Mouse (Mus musculus) MEL (cell line): ENCODE measurements around the gene Atpaf1. TPM values are rescaled to one million over a fixed set of nuclear protein-coding genes. Genes with fewer than 3 reads are reported as not detected.

Experiments
- DNase-seq: peaks from one replicate; pipeline ENCODE4 v3.0.0; 2011; ENCODE audit warnings: low read depth, low spot score
- H3K27ac ChIP-seq: 2 replicates; pipeline ENCODE4 v1.5.1; 2012; ENCODE audit warnings: low read depth, mild to moderate bottlenecking, control low read depth, low read length, moderate library complexity; ENCODE audit not compliant: control insufficient read depth
- H3K27me3 ChIP-seq, 2 experiments: fragments of 150-350 bp in 1 of 2; sonication (generic) in 1 of 2; 2 replicates each; pipeline ENCODE4 v1.6.1; 2012; ENCODE audit warnings: low read length in 2 of 2, mild to moderate bottlenecking in 2 of 2, improper control_type of control experiment in 1 of 2, moderate library complexity in 1 of 2; ENCODE audit not compliant: insufficient read depth in 2 of 2, control insufficient read depth in 1 of 2
- H3K36me3 ChIP-seq, 2 experiments: 2 replicates each; pipeline ENCODE4 v1.6.1; 2012 to 2014; ENCODE audit warnings: low read length in 2 of 2, improper control_type of control experiment in 1 of 2, inconsistent platforms in 1 of 2, mild to moderate bottlenecking in 1 of 2; ENCODE audit not compliant: insufficient read depth in 2 of 2, control insufficient read depth in 1 of 2
- H3K4me1 ChIP-seq, 2 experiments: fragments of 150-350 bp in 1 of 2; sonication (generic) in 1 of 2; 2 replicates each; pipeline ENCODE4 v1.6.1; 2012; ENCODE audit warnings: low read length in 2 of 2, improper control_type of control experiment in 1 of 2, mild to moderate bottlenecking in 1 of 2; ENCODE audit not compliant: insufficient read depth in 2 of 2, control insufficient read depth in 1 of 2
- H3K4me3 ChIP-seq, 2 experiments: fragments of 150-350 bp in 1 of 2; sonication (generic) in 1 of 2; 2 replicates each; pipeline ENCODE4 v1.5.1; 2012; ENCODE audit warnings: low read depth in 2 of 2, low read length in 2 of 2, mild to moderate bottlenecking in 2 of 2, moderate library complexity in 2 of 2, control low read depth in 1 of 2, improper control_type of control experiment in 1 of 2; ENCODE audit not compliant: control insufficient read depth in 1 of 2, insufficient read depth in 1 of 2
- H3K79me2 ChIP-seq: 2 replicates; pipeline ENCODE4 v1.6.1; 2012; ENCODE audit warnings: mild to moderate bottlenecking, low read length, moderate library complexity; ENCODE audit not compliant: control insufficient read depth, poor library complexity, insufficient read depth
- H3K9ac ChIP-seq: 2 replicates; pipeline ENCODE4 v1.6.1; 2012; ENCODE audit warnings: low read depth, mild to moderate bottlenecking, control low read depth, low read length, moderate library complexity; ENCODE audit not compliant: control insufficient read depth, poor library complexity, severe bottlenecking
- H3K9me3 ChIP-seq: fragments of 150-350 bp; sonication (generic); replicated peaks from 2 replicates; pipeline ENCODE4 v1.6.1; 2012; ENCODE audit warnings: mild to moderate bottlenecking, low read length, improper control_type of control experiment, moderate library complexity; ENCODE audit not compliant: insufficient read depth
- BHLHE40 ChIP-seq: IDR thresholded peaks from 2 replicates; pipeline ENCODE4 v1.6.1; 2012; ENCODE audit warnings: low read depth, mild to moderate bottlenecking, inconsistent platforms, low read length, improper control_type of control experiment, borderline replicate concordance
- ELF1 ChIP-seq: IDR thresholded peaks from 2 replicates; pipeline ENCODE4 v1.6.1; 2014; ENCODE audit warnings: low read depth, mild to moderate bottlenecking, inconsistent platforms, low read length, improper control_type of control experiment, moderate library complexity
- EP300 ChIP-seq, 2 experiments: IDR thresholded peaks; 2 replicates each; pipeline ENCODE4 v1.6.1; 2011; ENCODE audit warnings: improper control_type of control experiment in 2 of 2, low read length in 2 of 2, low read depth in 1 of 2, mild to moderate bottlenecking in 1 of 2
- HCFC1 ChIP-seq: IDR thresholded peaks from 2 replicates; pipeline ENCODE4 v1.6.1; 2012; ENCODE audit warnings: low read depth, mild to moderate bottlenecking, inconsistent platforms, low read length, improper control_type of control experiment, moderate library complexity
- MAZ ChIP-seq: IDR thresholded peaks from 2 replicates; pipeline ENCODE4 v1.6.1; 2012; ENCODE audit warnings: low read depth, mild to moderate bottlenecking, inconsistent platforms, low read length, improper control_type of control experiment
- NRF1 ChIP-seq: IDR thresholded peaks from 2 replicates; pipeline ENCODE4 v1.6.1; 2014; ENCODE audit warnings: low read depth, mild to moderate bottlenecking, inconsistent platforms, low read length, improper control_type of control experiment, moderate library complexity; ENCODE audit not compliant: poor library complexity, insufficient read depth, severe bottlenecking
- POLR2AphosphoS2 ChIP-seq: IDR thresholded peaks from 2 replicates; pipeline ENCODE4 v1.6.1; 2011; ENCODE audit warnings: low read length, improper control_type of control experiment
- SMC3 ChIP-seq: IDR thresholded peaks from 2 replicates; pipeline ENCODE4 v1.6.1; 2011; ENCODE audit warnings: low read depth, low read length, improper control_type of control experiment
- USF2 ChIP-seq, 2 experiments: IDR thresholded peaks; 2 replicates each; pipeline ENCODE4 v1.6.1; 2011 to 2012; ENCODE audit warnings: improper control_type of control experiment in 2 of 2, low read length in 2 of 2, borderline replicate concordance in 1 of 2, inconsistent platforms in 1 of 2, low read depth in 1 of 2, mild to moderate bottlenecking in 1 of 2; ENCODE audit not compliant: insufficient read depth in 1 of 2
- polyA plus RNA-seq, 2 experiments: library from polyadenylated mRNA; stranded (reverse) in 1 of 2; unstranded in 1 of 2; fragments of >175 nt in 1 of 2; fragments of >200 nt in 1 of 2; gene quantifications; 2 replicates each; pipeline versions ENCODE4 v1.2.1 to v1.2.4; 2012; ENCODE audit warnings: low replicate concordance in 2 of 2, low read depth in 1 of 2; ENCODE audit not compliant: insufficient read length in 2 of 2, insufficient read depth in 1 of 2, missing spikeins in 1 of 2
- total RNA-seq: library from RNA; depleted of rRNA; stranded (reverse); fragments of 300-350 nt; gene quantifications from 2 replicates; pipeline ENCODE4 v1.2.3, GENCODE M21; 2012

The Atpaf1 gene
- total and polyA plus RNA-seq, 3 experiments = 23.4 to 24.5 TPM; not detected in 1

DNA sequence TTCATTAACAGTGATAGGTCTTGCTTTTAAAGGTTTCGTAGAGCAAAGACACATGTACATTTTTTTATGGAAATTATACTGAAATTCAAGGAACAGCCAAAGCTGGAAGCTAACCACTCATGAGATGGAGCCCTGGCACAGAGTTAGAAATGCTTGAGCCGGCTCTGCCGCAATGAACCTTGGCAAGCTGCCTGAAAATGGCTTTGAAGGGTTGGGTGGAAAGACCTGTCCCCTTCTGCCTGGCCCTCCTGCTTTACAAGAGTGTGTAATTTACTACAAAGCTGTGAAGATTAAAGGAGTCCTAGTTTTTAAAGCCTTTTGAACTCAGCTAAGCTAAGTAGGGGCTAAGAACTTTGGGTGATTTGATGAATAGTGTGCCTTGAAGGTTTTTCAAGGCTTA, 23.4 kb upstream of the Atpaf1 start:
- no peaks in the 10 kb centered on the region for H3K27me3 ChIP-seq
- no peak for TF ChIP-seq USF2 (IDR thresholded peaks at IDR 0.05; ENCODE audit: borderline replicate concordance in 1 of 2, insufficient read depth in 1 of 2, low read depth in 1 of 2, low read length in 2 of 2)
- TF ChIP-seq ELF1 = no peak
- no peak for TF ChIP-seq EP300 (IDR thresholded peaks at IDR 0.05; ENCODE audit: low read depth in 1 of 2, low read length in 2 of 2)
- TF ChIP-seq BHLHE40 = no peak
- no peak for TF ChIP-seq SMC3
- H3K79me2 ChIP-seq = no peaks in the 10 kb centered on the region
- no peaks in the 10 kb centered on the region for H3K9me3 ChIP-seq
- no peak overlapping the region for H3K4me3 ChIP-seq
- H3K4me1 ChIP-seq = no peaks in the 10 kb centered on the region
- no peak overlapping the region for H3K27ac ChIP-seq
- H3K9ac ChIP-seq = no peak overlapping the region
- no peak for DNase-seq
- peaks cover 0 to 10% of the 10 kb centered on the region in 2 experiments; a peak in 2 of 4 replicates for H3K36me3 ChIP-seq

DNA sequence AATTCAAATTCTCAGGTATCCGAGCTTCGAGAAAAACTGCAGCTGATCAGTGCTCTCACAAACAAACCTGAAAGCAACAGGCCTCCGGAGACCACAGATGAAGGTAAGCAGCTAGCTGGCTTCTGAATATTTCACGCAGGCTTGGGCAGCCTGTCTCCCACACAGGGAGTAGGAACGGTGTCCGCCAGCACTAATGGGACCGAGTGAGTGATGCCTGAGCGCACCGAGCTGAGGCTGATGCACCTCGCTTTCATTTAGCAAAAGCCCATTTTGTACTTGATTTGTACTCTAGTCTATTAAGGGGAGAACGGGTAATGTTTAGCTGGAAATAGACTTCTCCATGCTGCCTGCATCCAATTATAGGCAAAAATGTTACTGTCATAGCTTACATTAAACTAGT, 20.0 kb upstream of the Atpaf1 start:
- H3K9me3 ChIP-seq = no peaks in the 10 kb centered on the region
- H3K79me2 ChIP-seq = no peaks in the 10 kb centered on the region
- TF ChIP-seq EP300 (IDR thresholded peaks at IDR 0.05; ENCODE audit: low read depth in 1 of 2, low read length in 2 of 2) = no peak
- TF ChIP-seq POLR2AphosphoS2 = no peak
- no peak for TF ChIP-seq HCFC1
- no peak for TF ChIP-seq MAZ
- TF ChIP-seq, all 39 proteins: peak for 0
- H3K27me3 ChIP-seq = no peaks in the 10 kb centered on the region
- H3K4me3 ChIP-seq = no peak overlapping the region
- no peak overlapping the region for H3K27ac ChIP-seq
- H3K36me3 ChIP-seq = peaks cover 0 to 5% of the 10 kb centered on the region in 2 experiments; a peak in 2 of 4 replicates
- no peak overlapping the region for H3K9ac ChIP-seq
- H3K4me1 ChIP-seq = no peaks in the 10 kb centered on the region
- no peak for DNase-seq

DNA sequence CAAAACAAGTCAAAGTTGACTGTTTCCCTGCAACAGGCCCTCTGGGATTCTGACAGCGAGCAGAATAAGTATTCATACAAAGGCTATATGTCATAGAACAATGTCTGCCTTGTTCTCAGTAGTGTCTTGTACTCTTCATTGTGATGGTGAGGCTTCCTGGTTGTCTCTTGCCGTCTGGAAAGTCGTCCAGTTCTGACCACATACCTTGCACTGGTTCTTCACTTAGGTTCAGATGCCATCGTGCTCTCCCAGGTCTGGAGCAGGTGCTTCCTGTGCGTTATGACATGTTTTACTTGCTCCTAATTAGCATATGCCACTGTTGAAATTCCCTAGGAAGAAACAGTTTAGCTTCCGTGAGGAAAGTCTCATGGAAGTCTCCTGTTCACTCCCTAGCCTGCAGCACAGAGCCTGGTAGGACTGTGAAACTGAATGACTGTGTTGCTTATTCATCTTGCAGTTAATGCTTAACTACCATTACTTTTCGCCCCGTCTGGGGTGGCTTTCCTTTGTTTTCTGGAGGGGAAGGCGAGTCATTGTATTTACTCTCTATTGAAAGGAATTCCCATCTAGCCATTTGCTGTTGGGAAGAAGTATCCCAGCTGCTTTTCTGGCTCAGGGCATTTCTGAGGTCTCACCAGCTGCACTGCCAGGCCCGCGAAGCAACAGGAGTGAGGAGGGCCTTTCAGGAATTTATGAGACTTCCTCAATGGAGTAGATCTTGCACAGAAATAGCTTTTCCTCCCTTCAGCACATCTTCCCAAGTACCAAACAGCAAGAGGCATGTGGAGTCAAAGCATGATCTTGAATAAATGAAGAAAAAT, 16.8 kb upstream of the Atpaf1 start:
- no peak for DNase-seq
- Histone ChIP-seq H3K4me3 (no peak overlapping the region), H3K4me1 (no peaks in the 10 kb centered on the region), H3K36me3 (peaks cover 0 to 6% of the 10 kb centered on the region in 2 experiments; a peak in 2 of 4 replicates), H3K9ac (no peak overlapping the region), H3K27ac (no peak overlapping the region), H3K27me3 (no peaks in the 10 kb centered on the region), H3K9me3 (no peaks in the 10 kb centered on the region), H3K79me2 (no peaks in the 10 kb centered on the region)
- no peak for TF ChIP-seq USF2 (IDR thresholded peaks at IDR 0.05; ENCODE audit: borderline replicate concordance in 1 of 2, insufficient read depth in 1 of 2, low read depth in 1 of 2, low read length in 2 of 2)
- no peak for TF ChIP-seq NRF1
